Mouse (Mus musculus): ENCODE data around the gene Tctn1.

The Tctn1 gene

DNA sequence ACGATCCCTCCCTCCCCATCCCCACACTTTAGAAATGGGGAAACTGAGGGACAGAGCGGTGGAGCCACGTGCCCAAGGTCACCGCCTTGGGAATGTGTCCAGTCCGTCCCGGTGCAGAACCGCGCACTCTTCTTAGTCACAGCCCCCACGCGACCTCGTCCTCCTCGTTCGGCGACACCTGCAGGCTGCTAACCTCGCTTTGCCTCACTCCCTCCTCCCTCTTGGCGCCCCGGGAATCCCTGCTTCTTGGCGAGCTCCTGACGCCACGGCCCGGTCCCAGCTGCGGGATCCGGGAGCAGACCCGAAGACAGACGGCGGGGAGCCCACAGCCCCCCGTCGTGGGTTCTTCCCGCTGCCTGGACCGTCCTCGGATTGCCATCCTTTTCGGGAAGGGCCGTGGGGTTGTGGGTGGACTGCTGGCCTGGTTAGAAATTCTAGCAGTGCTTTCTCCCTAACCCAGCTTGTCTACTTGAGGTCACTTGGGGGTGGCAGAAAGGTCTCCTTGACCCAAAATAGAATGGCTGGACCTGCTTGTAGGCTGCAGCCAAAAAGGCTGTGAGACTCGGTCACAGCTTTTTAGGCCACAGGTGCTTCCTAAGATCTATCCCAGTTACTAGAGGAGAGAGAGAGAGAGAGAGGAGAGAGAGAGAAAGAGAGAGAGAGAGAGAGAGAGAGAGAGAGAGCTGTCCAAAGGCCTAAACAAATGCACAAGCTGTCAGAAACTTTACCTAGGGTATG, 20.9 kb upstream of the Tctn1 start:
- DNase-seq: no peak

DNA sequence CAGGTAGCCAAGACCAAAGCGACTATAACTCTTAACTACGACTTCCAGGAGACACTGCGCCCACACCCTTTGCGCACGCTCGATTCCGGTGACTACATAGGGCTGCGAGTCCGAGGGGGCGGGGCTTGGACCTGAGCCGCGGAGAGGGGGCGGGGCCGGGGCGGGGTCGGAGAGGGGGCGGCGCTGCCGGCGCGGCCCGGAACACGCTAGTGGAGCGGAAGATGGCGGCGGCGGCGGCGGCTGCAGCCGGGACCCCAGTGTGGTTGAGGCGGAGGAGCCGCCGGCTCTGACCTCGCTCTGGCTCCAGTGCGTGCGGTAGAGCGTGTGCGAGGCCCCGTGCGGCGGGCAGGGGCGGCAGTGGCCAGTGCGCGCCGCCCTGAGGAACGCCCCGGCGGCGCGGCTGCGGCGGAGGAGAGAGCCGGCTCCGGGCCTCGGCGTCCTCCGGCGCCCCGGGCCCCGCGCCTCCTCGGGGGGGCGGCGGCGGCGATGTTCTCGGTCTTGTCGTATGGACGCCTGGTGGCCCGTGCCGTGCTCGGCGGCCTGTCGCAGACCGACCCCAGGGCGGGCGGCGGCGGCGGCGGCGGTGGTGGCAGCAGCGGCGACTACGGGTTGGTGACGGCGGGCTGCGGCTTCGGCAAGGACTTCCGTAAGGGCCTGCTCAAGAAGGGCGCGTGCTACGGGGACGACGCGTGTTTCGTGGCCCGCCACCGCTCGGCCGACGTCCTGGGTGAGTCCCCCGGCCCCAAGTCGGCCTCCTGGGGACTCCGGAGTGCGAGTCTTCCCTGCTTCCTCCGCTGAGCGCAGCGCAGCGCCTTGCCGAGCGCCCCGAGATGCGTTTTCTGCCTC, 20.1 kb upstream of the Tctn1 start, which contains the start of gene Pptc7:
TSS of gene Pptc7 (plus strand) at position 183 of the 846 bp plus-strand sequence.
- DNase-seq: peak; percentile 93

DNA sequence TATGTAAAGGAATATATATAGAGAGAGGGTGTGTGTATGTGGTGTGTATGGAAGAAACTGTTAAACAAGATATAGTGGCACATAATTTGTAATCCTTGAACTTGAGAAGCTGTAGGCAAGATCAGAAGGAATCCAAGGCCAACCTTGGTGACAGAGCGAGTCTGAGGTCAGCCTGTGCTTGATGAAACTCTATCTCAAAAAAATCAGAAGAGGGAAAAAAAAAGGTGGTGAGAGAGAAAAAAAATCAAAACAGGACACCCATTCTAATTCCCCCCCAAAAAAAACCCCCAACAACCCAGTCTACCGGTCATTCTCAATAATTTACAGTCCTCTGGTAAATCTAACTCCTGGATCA, 19.5 kb upstream of the Tctn1 start:
- DNase-seq: no peak

DNA sequence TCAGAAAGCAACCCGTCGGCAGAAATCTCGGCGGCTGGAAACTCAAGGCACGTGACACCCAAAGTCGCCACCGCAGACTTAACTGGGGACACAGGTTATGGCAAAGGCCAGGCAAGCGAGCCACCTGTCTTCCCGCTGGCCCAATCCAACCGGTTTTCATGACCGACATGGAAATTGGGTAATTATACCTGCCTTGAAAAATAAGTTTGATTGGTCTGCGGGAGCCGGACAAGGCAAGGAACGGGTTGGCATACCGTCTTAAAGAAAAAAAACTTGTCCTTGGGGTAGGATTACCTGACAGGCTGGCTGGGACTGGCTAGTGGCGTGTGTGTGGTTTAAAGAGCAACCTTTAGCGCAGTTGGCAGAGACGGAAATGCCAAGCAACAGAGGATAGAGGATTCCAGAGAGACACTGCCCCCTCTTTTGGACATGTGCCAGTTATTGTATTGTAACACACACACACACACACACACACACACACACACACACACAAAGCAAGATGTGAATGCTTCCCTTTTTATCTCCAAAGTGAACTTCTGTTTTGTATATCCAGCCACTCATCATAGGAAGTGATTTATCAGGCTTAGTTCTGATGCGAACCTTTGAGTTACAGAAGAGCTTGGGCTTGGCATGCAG, 16.7 kb upstream of the Tctn1 start:
- no peak for DNase-seq

DNA sequence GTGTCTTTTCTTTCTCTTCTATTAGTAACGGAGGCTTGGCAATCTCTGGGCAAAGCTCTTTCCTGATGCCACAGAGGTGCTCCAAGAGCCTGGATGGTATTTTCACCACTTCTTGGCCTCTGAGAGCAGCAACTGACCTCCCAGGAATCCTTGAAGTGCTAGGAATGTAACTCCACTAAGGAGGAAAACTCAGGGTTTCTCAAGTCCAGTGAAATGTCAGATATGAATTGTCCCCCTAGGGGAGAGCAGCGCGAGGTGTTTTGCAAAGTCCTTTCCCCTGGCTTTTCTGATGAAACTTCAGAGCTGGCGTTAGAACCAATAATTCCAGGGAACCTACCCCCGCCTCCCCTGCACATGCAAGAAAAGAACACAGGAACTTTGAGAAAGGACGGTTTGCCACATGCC, 16.2 kb upstream of the Tctn1 start:
- DNase-seq: no peak

DNA sequence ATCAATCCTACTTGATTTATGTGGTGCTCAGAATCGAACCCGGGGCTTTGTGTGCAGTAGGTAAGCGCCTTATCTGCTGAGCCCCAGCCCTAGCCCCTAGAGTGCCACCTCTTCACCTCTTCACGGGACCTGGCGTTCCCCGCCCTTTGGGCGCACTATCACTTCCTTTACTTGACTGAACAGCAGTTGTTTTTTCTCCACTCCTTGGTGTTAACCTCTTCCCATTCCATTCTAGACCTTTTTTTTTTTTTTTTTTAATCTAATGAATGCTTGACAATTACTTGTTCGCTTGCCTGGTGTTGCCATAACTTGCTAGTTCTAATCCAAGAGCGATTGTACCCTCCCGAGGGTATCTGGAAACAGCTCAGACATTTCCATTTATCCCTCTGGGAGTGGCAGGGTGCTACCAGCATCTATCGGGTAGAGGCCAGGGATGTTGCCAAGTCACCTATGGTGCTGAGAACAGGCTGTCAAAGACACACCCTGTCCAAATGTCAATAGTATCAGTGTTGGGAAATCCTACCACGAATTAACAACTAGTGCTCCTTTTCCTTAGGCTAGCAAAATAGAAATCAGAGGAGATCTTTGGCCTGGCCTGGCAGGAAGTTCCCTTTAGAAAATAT, 15.7 kb upstream of the Tctn1 start:
- DNase-seq: no peak

DNA sequence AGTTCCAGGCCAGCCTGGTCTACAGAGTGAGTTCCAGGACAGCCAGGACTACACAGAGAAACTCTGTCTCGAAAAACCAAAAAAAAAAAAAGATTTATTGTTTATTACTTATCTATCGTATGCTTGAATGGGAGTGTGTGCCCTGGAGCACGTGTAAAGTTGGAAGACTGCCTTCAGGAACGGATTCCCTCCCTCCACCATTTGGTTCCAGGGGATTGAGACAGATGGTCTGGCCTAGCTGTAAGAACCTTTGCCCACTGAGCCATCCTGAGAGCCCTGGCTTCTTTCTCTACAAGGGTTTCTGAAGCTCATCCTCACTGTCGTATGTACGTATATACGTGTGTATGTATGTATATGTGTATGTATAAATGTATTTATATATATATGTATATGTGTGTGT, 14.7 kb upstream of the Tctn1 start:
- DNase-seq: no peak

DNA sequence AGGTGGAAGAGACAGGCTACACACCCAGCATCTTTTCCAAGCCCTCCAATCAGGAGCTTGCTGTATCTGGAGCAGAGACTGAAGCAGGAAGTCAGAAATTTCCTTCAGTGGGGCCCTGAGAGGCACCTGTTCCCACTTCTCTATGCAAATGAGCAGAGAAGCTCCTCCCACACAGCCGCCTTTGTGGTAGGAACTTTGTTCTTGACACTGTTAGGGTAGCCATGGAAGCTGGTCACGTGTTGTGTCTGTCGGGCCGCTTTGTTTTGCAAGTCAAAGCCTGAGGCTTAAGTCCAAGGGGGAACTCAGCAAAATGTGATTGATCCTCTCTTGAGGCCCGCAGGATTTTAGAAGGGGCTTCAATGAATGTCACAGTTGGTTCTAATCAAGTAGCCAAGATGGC, 10.5 kb upstream of the Tctn1 start:
- no peak for DNase-seq

DNA sequence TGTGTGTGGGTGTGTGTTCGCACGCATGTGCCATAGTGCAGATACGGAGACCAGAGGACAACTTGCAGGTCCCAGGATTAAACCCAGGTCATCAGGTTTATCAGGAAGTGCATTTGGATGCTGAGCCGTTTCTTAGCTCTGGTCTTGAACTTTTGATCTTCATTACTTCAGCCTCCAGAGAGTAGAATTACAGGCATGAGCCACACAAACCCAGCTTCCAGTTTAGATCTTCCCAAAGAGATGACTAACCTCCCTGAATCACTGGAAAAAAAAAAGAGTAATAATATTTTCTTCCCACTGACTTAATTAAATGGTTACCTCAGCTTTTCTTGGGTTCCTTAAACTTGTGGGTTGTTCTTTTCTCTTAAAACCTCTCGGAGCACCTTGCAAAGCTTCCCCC, 8.6 kb upstream of the Tctn1 start:
- no peak for DNase-seq

DNA sequence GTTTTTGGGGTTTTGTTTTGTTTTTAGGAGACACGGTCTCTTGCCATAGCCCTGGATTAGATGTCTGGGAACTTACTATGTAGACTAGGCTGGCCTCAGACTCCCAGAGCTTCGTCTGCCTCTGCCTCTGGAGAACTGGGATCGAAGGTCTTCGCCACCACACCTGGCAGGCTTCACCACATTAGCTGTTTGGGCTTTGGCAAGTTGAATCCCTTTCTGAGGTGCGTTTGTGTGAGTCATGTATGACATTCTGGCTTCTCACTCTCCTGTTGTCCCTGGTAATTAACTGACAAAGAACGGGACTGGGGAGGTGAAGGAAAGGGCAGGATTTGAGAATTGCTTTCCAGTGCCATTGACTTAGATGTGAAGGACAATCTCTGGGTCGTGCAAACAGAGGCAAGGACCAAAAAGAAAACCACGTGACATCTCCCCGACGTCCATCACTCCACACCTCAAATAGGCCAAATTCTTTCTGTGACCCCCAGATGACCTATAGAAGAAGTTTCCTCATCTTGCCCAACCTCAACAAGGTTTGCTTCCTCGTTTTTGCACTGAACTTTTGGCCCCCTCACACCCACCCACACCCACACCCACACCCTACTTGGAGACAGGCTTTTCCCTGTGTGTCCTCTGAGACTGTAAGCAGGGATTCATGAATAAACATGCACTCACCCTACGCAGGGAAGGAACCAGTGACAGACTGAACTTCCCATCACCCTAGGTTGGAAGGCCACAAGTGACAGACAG, 4.8 kb upstream of the Tctn1 start:
- no peak for DNase-seq

DNA sequence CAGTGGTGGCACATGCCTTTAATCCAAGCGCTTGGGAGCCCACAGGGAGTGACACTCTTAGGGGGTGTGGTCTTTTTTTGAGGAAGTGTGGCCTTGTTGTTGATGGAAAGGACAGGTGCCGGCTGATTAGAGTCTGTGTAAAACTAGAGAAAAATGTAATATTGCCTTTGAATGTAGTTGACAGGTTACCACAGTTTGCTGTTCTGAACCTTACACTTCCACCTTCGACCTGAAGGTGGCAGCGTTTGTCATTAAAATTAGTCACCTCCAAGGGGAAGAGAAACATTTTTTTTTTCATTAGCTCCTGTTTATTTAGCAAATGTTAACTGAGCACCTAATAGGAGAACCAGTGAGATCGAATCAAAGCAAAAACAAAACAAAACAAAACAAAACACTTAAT, 3.6 kb upstream of the Tctn1 start:
- peak; percentile 60 for DNase-seq

DNA sequence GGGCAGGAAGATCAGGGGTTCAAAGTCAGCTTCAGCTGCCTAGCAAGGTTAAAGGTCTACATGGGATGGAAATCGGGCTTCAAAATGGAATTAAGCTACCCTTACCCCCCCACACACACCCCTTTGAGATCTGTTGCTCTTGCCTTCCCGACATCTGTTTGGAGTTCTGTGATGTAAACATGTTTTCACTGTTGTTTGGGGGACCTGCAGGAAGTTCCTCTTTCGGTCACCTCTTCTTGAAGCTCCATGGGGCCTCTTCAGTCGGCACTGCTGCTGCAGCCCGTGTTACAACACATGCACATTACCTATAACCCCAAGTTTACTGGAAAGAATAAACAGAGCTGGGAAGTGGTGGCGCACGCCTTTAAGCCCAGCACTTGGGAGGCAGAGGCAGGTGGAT, 2.9 kb upstream of the Tctn1 start:
- DNase-seq: no peak

DNA sequence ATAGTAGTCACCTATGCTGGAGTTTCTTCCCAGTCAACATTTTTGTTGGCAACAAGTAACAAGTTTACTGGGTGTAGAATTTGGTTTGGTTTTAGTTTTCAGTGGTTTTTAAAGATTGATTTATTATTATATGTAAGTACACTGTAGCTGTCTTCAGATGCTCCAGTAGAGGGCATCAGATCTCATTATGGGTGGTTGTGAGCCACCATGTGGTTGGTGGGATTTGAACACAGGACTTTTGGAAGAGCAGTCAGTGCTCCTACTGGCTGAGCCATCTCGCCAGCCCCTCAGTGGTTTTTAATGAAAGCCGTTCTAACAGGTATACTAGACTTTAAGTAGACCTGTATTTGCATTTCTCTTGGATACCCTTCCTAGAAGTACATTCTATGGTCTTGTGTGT, 1.7 kb upstream of the Tctn1 start:
- DNase-seq: no peak

DNA sequence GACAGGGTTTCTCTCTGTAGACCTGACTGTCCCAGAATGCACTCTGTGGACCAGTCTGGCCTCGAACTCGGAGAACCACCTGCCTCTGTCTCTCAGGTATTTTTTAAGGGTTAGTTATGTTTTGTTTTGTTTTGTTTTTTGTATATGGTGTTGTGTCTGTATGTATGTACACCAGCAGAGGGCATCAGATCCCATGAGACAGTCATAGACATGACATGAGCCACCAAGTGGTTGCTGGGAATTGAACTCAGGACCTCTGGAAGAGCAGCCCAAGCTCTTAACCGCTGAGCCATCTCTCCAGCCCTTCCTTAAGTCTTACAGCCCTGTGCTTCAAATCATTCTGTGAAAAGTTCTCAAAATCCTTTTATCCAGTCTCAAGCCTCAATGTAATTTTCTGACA, 927 bp upstream of the Tctn1 start:
- DNase-seq: no peak

DNA sequence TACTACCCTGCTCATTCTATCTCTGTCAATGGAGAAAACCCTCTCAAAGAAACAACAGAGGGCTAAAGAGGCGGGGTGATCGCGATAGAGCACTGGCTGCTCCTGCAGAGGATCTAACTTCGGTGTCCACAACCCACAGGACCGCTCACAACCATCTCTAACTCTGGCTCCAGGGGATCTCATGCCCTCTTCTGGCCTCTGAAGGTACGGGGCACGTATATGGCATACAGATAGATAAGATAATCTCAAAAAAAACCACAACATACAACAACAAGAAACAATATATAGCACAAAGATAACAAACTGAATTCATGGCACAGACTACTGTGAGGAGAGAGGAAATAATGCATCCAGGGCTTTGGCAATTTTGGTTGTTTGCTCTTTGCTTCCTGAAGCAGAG, 2.2 kb downstream of the Tctn1 start:
- DNase-seq: no peak

DNA sequence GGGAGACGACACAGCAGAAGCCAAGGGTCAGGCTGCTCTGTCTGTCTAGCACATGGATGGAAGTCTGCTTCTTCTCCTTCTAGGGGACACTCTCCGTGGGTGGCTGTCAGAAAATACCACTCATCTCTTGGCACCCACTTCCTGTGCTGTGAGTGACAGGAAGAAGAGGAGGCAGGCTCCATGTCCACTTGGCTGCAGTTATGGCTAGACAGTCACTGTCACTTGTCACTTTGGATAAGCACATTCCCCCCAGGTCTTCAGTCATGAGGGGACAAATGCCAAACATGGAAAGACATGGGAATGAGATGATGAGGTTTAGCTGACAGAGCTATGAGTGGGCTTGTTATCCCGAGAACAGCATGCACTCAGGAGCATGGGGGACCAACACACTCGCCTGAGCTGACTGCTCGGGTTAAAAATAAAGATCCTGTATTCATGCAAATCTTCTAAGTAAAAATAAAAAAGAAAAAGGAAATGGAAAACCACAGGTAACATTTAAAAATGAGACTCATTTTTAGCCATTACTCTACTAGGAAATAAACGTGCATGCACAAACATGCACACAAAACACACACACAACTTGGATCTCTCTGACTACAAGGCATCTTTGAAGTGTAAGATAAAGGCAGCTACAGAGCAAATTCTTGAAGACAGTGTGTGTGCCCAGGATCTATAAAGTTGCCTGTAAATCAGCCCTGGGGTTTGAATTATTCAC, 6.1 kb downstream of the Tctn1 start:
- no peak for DNase-seq

DNA sequence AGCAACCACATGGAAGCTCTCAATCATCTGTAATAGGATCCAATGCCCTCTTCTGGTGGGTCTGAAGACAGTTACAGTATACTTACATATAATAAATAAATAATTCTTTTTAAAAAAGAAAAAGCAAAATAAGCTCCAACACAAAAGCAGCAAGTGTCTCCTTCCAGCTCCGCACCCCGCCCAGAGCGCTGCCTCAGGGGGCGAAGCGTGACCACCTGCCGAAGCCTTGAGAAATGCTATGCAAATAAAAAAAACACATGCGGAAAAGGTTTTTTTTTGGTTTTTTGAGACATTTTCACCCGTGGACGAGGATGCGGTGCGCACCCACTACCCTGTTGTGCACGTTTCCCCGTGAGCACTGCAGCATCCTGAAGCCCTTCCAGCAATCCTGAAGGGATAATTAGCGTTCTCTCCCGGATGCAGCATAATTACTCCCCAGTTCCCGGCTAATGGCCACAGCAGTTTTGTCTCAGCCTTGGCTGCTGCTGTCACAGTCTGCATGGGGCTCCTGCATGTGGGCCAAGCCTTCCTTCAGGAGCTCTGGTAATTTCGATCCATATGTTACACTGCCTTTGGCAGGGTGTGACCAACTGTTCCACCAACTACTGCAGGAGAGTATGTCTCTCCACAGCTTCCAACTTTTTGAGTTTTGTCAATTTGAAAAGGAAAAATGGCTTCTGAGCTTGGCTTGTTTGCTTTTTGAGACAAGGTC, 12.2 kb downstream of the Tctn1 start:
- DNase-seq: peak; percentile 66

DNA sequence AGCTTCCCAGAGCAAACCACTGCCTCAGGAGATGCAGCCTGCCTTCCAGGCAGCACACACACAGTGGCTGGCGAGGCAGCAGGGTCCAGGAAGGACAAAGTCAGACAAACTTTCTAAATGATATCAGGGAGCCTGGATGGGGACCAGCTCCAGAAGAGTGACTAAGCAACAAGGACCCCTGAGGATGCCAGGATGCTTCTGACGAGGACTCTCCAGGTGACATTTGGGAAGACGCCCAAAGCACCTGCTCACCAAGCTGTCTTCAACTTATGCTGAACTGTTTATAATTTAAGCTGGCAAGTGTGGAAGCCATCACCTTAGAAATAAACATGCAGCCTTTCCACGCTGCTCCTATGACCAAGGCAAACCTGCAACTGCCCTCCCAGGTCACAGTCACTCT, 15.0 kb downstream of the Tctn1 start:
- no peak for DNase-seq

DNA sequence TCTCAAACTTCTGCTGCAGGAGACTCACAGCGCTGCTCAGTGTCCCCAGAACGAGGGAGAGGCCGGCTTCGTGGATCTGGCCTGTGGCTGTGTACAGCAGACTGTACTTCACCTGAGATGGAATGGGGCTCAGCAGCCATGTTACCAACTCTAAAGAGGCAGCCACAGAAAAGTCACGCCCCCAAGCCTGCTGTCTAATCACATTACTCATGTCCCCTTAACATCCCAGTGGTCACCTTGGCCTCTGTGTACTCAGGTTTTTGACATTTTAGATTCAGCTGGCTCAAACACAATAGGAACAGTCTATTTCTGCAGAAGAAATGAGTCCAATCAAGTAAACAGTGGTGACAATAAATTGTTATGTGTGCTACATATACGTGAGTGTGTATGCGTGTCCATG, 16.3 kb downstream of the Tctn1 start:
- no peak for DNase-seq

DNA sequence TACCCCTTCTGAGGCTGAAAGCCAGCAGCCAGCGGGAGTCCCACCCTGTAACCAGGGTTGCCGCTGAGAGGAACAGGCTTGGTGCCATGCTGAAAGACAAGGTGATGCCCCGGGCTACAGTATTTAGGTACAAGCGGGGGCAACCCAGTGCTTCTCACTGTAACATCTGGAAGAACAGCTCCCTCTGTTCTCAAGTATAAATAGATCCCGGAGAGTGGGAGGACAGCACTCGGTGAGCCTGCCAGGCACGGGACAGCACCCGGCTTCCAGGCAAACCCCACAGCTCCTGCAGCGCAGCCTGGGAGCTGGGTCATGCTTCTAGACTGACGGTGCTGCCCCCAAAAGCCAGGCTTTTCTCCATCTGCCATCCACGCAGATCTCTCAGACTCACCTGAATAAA, 16.7 kb downstream of the Tctn1 start:
- DNase-seq: peak; percentile 67

DNA sequence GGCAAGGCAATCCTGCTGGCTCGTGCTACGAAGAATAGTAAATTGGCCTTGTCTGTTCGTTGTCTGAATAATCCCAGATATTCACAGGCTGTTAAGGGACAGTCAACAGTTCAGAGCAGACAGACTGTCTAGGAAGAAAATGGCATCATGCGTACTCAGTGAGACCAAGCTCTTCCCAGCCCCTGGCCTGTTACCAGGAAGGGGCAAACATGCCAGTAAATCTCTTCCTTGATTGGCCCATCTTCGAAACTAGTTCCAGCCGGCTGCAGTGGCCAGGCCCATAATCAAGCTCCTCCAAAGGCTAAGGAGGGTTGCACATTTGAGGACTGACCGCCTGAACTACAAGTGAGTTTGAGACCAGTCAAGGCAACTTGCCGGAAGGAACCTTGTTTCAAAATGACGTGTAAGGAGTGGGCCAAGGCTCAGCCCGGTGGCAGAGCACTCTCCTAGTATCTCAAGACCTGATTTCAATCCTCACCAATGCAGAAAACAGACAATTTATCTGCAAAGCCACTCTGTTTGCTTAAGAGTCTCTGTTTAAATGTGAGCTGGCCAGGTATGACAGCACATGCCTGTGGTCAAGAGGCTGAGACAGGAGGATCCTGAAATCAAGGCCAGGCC, 17.6 kb downstream of the Tctn1 start:
- no peak for DNase-seq
